Mouse (Mus musculus) frontal cortex, adult (tissue): Measurements from ENCODE around the gene Rrnad1.
"Not testable (repeated sequence)": the region's sequence is repeated elsewhere in the genome, so short reads cannot be mapped to it uniquely, and the experiment has no call there.

Experiments
- ATAC-seq: cut with Nextera tagmentation; 2 replicates; pipeline ENCODE4 v1.9.2; 2017; ENCODE audit warnings: mild to moderate bottlenecking, moderate library complexity, mixed read lengths; ENCODE audit not compliant: low TSS enrichment

The Rrnad1 gene

GRCm38 (mm10) chr3:87918551-87918950 is 12.0 kb downstream of the Rrnad1 start:
- no peak for ATAC-seq

GRCm38 (mm10) chr3:87916990-87917389 is 13.5 kb downstream of the Rrnad1 start:
- ATAC-seq, result no peak

- no peak for ATAC-seq
These were observed 16.6 kb downstream of the Rrnad1 start for GRCm38 (mm10) chr3:87913891-87914290.

- no peak for ATAC-seq
These were observed 17.0 kb downstream of the Rrnad1 start for GRCm38 (mm10) chr3:87913491-87913890.

- no peak for ATAC-seq
These were observed 19.9 kb downstream of the Rrnad1 start for GRCm38 (mm10) chr3:87910573-87911141.

GRCm38 (mm10) chr3:87909874-87910273 is 20.6 kb downstream of the Rrnad1 start:
- no peak for ATAC-seq

GRCm38 (mm10) chr3:87909381-87909780 is 21.1 kb downstream of the Rrnad1 start:
- no peak for ATAC-seq

- ATAC-seq, result no peak
These were observed 22.6 kb downstream of the Rrnad1 start for GRCm38 (mm10) chr3:87907906-87908305.

- peak; percentile 24; the same call in 1 of the 2 replicates for ATAC-seq
These were observed 23.3 kb downstream of the Rrnad1 start for GRCm38 (mm10) chr3:87906981-87907857.

- ATAC-seq, result peak; percentile 36
These were observed 23.9 kb downstream of the Rrnad1 start for GRCm38 (mm10) chr3:87906601-87906980.

GRCm38 (mm10) chr3:87905880-87906485 is 24.5 kb downstream of the Rrnad1 start, which contains the start of gene Hdgf:
TSS of gene Hdgf (plus strand) at chr3:87906321.
- peak; percentile 84 for ATAC-seq

GRCm38 (mm10) chr3:87903821-87904220 is 26.7 kb downstream of the Rrnad1 start:
- no peak for ATAC-seq

GRCm38 (mm10) chr3:87901959-87902358 is 28.6 kb downstream of the Rrnad1 start:
- not testable (repeated sequence) for ATAC-seq

GRCm38 (mm10) chr3:87901036-87901624 is 29.4 kb downstream of the Rrnad1 start:
- ATAC-seq, result no peak

GRCm38 (mm10) chr3:87899776-87900175 is 30.7 kb downstream of the Rrnad1 start:
- ATAC-seq, result no peak

- no peak for ATAC-seq
These were observed 31.3 kb downstream of the Rrnad1 start for GRCm38 (mm10) chr3:87899266-87899665.

GRCm38 (mm10) chr3:87893367-87893905 is 37.1 kb downstream of the Rrnad1 start:
- no peak for ATAC-seq

- no peak for ATAC-seq
These were observed 39.0 kb downstream of the Rrnad1 start for GRCm38 (mm10) chr3:87891481-87891880.

- not testable (repeated sequence) for ATAC-seq
These were observed 43.1 kb downstream of the Rrnad1 start for GRCm38 (mm10) chr3:87887400-87887799.

- no peak for ATAC-seq
These were observed 44.1 kb downstream of the Rrnad1 start for GRCm38 (mm10) chr3:87886416-87886815.

- no peak; the same call in 1 of the 2 replicates for ATAC-seq
These were observed 44.5 kb downstream of the Rrnad1 start for GRCm38 (mm10) chr3:87886004-87886365.
